Mouse (Mus musculus) left cerebral cortex, postnatal 10 days (tissue): ENCODE results near the gene Dgke. TPM values are rescaled to one million over a fixed set of nuclear protein-coding genes. Genes with fewer than 3 reads are reported as not detected.

Experiments
- DNase-seq, 2 experiments: peaks; one replicate each; pipeline ENCODE4 v3.0.0; 2021 to 2022; ENCODE audit warnings: low spot score in 2 of 2, mixed read lengths in 1 of 2; ENCODE audit errors: extremely low spot score in 1 of 2
- intact Hi-C: fragments of 180-260 bp; cut with DNase I; formaldehyde crosslinking; loops from one replicate; pipeline ENCODE4 v1.15.1; 2025
- total RNA-seq, 2 experiments: library from RNA; stranded (reverse); gene quantifications; 2 replicates each; pipeline ENCODE4 v1.2.3; 2021

Dgke gene
- total RNA-seq, 2 experiments from 2014 or later, result 42.4 to 42.9 TPM

DNA sequence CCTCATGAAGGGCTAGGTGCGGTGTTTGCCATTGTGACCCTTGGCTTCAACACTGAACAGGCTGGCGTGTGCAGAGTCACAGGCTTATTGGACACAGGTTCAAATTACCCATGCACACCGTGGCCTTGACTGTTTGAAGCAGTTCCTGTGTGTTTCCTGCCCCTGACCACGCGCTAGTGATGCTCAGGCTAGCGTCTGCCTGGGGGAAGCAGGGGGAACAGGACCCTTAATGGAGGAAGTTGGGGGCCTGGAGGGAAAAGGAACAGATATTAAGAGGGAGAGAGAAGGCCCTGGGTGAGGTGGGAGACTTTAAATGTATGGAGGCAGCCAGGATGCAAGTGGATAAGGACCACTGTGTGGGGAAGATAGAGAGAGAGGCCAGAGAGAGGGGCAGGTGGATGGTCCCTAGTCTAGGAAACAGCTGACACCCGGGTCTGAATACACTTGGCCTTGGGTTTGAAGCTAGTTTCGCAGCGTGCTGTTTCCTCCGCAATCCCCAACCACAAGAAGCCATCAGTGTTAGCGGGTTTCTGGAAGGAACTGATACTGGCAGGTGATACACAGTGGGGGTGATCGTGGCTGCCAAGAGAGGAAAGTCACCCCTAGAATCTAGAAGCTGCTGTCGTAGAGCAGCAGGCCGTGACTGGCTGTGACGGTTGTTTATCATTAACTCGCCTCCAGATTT lies 12.5 kb upstream of the Dgke start:
- intact Hi-C loops, result no loop called here
- no peak for DNase-seq

GRCm38 (mm10) chr11:89078305-89078704 lies 11.7 kb upstream of the Dgke start:
- intact Hi-C loops, result no loop called here
- no peak for DNase-seq

- no peak for DNase-seq
- intact Hi-C loops, result no loop called here
Observed at GRCm38 (mm10) chr11:89077601-89078000, 11.0 kb upstream of the Dgke start.

DNA sequence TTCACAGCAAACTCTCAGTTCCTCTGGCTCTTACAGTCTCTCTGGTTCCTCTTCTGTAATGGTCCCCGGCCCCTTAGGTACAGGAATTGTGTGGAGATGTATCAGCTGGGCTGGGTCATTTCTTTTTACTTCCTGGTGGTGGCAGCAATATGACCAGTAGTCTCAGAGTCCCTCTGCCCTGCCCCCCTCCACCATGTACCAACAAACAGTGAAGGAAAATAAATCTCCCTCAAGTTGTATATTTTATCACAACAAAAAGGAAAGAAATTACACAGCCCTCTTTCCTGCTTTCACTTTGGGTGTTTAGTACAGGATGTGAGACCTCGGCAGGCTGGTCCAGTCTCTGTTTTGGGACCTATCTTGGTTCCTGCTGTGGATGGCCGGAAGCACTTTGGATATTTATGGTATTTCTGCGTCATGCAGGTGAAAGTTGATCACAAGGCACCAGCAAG lies 9.7 kb upstream of the Dgke start:
- intact Hi-C loops, result no loop called here
- DNase-seq, result peak in 1 of 2 experiments; percentile 47

DNA sequence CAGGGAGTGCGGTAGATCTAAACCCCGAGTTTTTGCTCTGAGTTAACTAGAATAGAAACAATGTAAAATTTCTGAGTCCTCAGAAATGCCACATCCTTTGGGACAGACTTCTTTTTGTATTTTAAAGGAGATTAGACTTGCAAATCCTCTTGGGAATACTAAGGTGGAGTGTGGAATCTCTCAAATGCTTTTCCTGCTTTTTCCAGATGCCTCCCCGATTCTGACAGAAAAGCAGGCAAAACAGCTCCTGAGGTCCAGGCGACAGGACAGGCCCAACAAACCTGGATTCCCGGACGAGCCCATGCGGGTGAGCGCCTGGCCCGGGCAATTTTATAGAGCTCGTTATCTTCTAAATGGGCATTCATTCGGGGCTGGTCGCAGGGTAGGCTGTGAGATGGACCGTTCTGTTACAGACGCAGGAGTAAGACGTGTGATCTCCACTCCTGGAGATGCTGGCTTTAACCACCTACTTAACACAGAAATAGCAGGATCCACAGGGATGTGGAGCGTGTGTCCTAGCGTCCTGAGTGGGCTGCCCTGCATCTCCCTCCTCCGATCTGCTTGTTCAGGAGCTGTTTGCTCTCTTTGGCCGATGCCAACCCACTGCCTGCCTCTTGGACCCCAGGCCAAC lies 8.2 kb upstream of the Dgke start:
- intact Hi-C loops, result no loop called here
- no peak for DNase-seq

DNA sequence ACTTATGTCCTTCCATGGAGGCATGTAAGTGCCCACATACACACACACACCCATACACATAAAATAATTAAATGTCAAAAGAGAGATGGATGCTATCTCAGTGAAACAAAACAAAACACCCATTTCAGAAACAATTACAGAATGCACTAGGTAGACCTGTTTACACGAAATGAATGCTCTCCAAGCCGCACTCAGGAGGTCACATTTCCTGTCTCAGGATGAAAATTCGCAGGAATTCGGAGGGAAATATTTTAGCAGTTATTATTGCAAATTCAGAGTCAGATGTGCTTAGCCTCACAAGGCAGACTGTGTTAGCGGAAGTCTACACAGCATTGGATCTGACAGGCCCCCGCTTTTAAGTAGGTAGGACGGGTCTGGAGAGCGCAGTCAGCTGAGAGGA lies 6.9 kb upstream of the Dgke start, which contains the start of gene Gm525:
Gm525 (plus strand) TSS at position 301 of the 400 bp plus-strand sequence.
- intact Hi-C loops, result no loop called here
- no peak for DNase-seq

DNA sequence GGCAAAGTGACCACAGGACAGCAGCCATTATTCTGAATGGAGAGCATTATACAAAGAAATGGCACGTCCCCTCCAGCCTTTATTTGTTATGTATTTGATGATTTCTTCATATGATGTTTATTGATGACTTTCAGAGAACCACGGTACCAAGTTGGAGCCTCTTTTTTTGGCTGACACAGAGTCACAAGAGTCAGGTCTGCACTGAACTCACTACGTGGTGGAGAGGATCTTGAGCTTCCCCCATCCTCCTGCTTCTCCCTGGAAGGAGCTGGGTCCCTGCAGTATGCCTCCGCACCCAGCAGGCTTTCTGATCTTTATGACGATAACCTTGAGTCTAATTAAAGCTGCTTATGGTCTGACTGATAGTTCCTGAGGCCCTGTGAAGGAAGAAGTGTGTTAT lies 4.9 kb upstream of the Dgke start:
- no peak for DNase-seq
- intact Hi-C loops, result no loop called here

DNA sequence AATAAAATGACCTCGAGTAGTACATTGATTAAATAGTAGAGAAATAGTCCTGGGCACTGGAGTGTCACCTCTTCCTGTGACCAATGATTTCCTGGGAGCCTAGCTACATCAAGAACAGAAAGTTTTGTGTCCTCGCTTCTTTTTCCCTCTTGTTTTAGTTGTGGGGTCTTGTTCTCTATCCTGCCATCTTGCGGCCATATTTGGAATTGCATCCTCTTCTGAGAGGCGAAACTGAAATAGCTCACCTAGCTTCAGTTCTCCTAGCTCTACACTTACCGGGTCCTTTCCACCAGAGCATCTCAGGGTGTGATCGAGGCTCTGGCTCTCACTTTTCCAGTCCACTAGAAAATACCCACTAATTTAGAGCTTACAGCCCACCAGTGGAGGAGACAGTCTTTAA lies 2.7 kb upstream of the Dgke start:
- peak; percentile 31 to 48 for DNase-seq
- intact Hi-C loops, result no loop called here

DNA sequence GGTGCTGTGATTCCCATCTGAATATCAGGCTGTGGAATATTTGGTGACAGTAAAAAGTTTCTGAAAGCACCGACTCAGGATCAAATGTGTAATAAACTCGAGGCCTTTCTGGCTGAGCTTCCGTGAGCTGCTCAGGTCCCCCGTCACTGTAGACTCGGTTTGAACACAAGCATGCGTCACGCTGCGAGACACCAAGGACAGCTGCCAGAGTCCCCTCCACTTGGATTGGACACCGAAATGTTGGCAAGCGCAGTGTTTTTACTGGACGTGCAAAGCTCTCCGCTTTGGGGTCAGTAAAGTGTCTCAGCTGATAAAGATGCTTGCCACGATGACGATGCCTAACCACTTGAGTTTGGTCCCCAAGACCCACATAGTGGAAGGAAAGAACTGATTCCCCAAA lies 2.0 kb upstream of the Dgke start:
- DNase-seq, result peak in 1 of 2 experiments; percentile 57
- intact Hi-C loops, result no loop called here

- no peak for DNase-seq
- intact Hi-C loops, result no loop called here
Observed at GRCm38 (mm10) chr11:89067871-89068490, 1.3 kb upstream of the Dgke start.

- intact Hi-C loops, result no loop called here
- peak in 1 of 2 experiments; percentile 58 for DNase-seq
Observed at GRCm38 (mm10) chr11:89067301-89067822, 712 bp upstream of the Dgke start.

GRCm38 (mm10) chr11:89066126-89066525 lies 524 bp downstream of the Dgke start:
- no peak for DNase-seq
- intact Hi-C loops, result no loop called here

- intact Hi-C loops, result no loop called here
- DNase-seq, result no peak
Observed at GRCm38 (mm10) chr11:89065297-89065696, 1.4 kb downstream of the Dgke start.

DNA sequence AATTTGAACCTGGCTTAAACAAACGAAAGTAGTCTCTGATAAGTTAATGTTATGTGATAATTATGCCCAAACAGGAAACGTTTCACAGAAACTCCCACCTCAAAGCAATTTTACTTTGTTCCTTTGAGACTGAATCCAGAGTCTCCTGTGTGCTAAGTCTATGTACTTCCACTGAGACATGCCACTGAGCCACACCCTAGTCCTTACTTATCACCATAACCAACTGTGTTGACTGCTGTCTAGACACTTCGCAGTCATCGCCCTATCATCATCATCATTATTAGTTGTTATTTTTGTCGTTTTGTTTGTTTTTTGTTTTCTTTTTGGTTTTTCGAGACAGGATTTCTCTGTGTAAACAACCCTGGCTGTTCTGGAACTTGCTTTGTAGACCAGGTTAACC lies 2.3 kb downstream of the Dgke start:
- DNase-seq, result no peak
- intact Hi-C loops, result no loop called here

- no peak for DNase-seq
- intact Hi-C loops, result no loop called here
Observed at GRCm38 (mm10) chr11:89061362-89061761, 5.3 kb downstream of the Dgke start.

GRCm38 (mm10) chr11:89060423-89061089 lies 6.1 kb downstream of the Dgke start:
- DNase-seq, result peak; percentile 84 to 96
- intact Hi-C loops, result no loop called here

- no peak for DNase-seq
- intact Hi-C loops, result no loop called here
Observed at GRCm38 (mm10) chr11:89059919-89060422, 6.7 kb downstream of the Dgke start.

DNA sequence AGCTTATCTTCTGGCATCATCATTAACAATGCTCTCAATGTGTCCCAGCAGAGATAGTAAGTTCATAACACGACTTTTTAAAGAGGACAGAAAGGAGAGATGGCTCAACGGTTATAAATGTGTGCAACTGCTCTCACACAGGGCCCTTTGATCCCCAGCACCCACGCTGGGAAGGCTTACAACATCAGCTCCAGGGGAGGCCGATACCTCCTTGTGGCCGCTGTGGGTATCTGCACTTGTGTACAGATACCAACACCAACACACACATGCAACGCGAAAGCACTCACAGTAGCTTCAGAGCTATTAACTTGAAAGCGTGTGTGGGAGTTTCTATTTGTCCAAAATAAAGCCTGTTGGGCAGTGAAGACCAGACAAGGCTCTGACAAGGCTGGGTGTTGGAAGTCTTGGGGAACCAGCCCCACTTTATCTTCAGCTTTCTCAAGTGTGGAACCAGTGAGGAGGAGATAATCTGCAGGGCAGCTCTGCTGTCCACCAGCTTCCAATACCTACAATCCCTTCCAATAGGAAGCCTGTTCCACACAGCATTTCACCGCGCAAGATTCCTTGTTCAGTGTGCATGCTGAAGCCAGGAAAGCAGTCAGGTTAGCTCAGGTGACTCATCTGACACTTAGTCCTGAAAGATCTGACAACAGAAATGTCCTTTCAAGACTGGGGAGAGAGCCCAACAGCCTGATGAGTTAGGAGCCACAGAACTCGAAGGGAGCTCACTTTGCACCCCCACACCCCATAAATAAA lies 8.0 kb downstream of the Dgke start:
- DNase-seq, result peak in 1 of 2 experiments; percentile 46
- intact Hi-C loops, result no loop called here
